28 mouse cellular contexts compared by ENCODE assay signal in genomic region chr3:145595354-145595753, GRCm38 (mm10). TPM values are rescaled to one million over a fixed set of nuclear protein-coding genes. Genes with fewer than 3 reads are reported as not detected.
DNase-seq lines count a peak whose midpoint lies in the region; ATAC-seq lines count a peak whose summit lies in the region.
"Had no signal": no experiment of that assay in that cellular context is flagged by ENCODE, and none has a peak within 500 bp of the region (broad histone marks: within the 10 kb centered on the region; RNA-seq: fewer than 3 reads in every experiment).

No protein-coding gene starts in this region.

- peak; percentile 57 for DNase-seq in CD4-positive, CD25-positive, alpha-beta regulatory T cell, adult 2 months (ENCODE audit: low read depth, low spot score)
- peak; percentile 58 for DNase-seq in induced T-regulatory cell, adult 2 months (ENCODE audit: low read depth)
- peak; percentile 36 for DNase-seq in naive thymus-derived CD4-positive, alpha-beta T cell, adult 2 months (ENCODE audit: low read depth)
- DNase-seq in kidney, postnatal 4 days, result no peak
- DNase-seq: adrenal gland, adult 2 months; adrenal gland, postnatal 14 days; B cell, adult 2 months; cerebellum, adult 11-12 months; cerebellum, adult 8-10 months; cerebellum, postnatal 10 days; forebrain, postnatal 0 days; gastrocnemius, adult 2 months; gastrocnemius, postnatal 14 days; heart, adult 2 months; heart, postnatal 36 days; kidney, adult 18-20 months had no signal

- H3K9me3 ChIP-seq in hindbrain, embryonic 16.5 days (ENCODE audit: control insufficient read depth, low read length), result no peaks in the 10 kb centered on the region
- H3K9me3 ChIP-seq: embryonic facial prominence, embryonic 12.5 days; embryonic facial prominence, embryonic 15.5 days; G1E had no signal

- no peak overlapping the region for H3K9ac ChIP-seq in hindbrain, embryonic 16.5 days (ENCODE audit: low read depth, low read length)
- H3K9ac ChIP-seq: embryonic facial prominence, embryonic 12.5 days; embryonic facial prominence, embryonic 15.5 days; forebrain, postnatal 0 days; hindbrain, embryonic 14.5 days had no signal

- no peaks in the 10 kb centered on the region for H3K27me3 ChIP-seq in hindbrain, embryonic 16.5 days (replicated peaks; ENCODE audit: control insufficient read depth, insufficient read depth, low read length)
- H3K27me3 ChIP-seq: CH12.LX; embryonic facial prominence, embryonic 12.5 days; embryonic facial prominence, embryonic 15.5 days; Patski had no signal

- whole genome bisulfite sequencing in hindbrain, embryonic 16.5 days, result 96% methylated on average over 6 of the region's 6 CpGs

- no peaks in the 10 kb centered on the region for H3K4me1 ChIP-seq in hindbrain, embryonic 16.5 days (ENCODE audit: control insufficient read depth, insufficient read depth, low read depth, low read length)
- H3K4me1 ChIP-seq: embryonic facial prominence, embryonic 12.5 days; embryonic facial prominence, embryonic 15.5 days had no signal

- peaks cover 38% of the 10 kb centered on the region for H3K36me3 ChIP-seq in hindbrain, embryonic 16.5 days (ENCODE audit: control insufficient read depth, insufficient read depth, low read length)

- H3K4me2 ChIP-seq in hindbrain, embryonic 16.5 days (ENCODE audit: low read length), result no peak overlapping the region
- H3K4me2 ChIP-seq: embryonic facial prominence, embryonic 12.5 days; embryonic facial prominence, embryonic 15.5 days; heart, embryonic 11.5 days; hindbrain, embryonic 14.5 days had no signal

- H3K4me3 ChIP-seq in hindbrain, embryonic 16.5 days (ENCODE audit: low read length), result no peak overlapping the region
- H3K4me3 ChIP-seq: embryonic facial prominence, embryonic 12.5 days; embryonic facial prominence, embryonic 15.5 days; gastrocnemius, adult 2 months; heart, adult 2 months had no signal

- no peak overlapping the region for H3K27ac ChIP-seq in hindbrain, embryonic 16.5 days (ENCODE audit: low read depth, low read length)
- H3K27ac ChIP-seq: embryonic facial prominence, embryonic 12.5 days; embryonic facial prominence, embryonic 15.5 days; gastrocnemius, adult 2 months; heart, adult 2 months; hindbrain, embryonic 14.5 days had no signal

- 0 out of 2 replicates have a peak, but pooled peaks have one; percentile 46 for ATAC-seq in common myeloid progenitor, adult 5-6 weeks (replicated peaks; ENCODE audit: low read depth, poor library complexity, severe bottlenecking)
- no peak for ATAC-seq in cerebellum, adult (ENCODE audit: insufficient number of reproducible peaks, low FRiP score, low TSS enrichment)
- ATAC-seq in hindbrain, embryonic 16.5 days, result no peak
- ATAC-seq: forebrain, embryonic 14.5 days; forebrain, postnatal 0 days; intestine, embryonic 16.5 days; Patski had no signal

RNA-seq across cellular contexts. Expression of gene Znhit6, which starts 19.3 kb away (rescaled TPM):
- 32.7 and 34.0 TPM in 2 replicates for total RNA-seq in common myeloid progenitor, adult 5-6 weeks (2017)
- polyA plus RNA-seq in hindbrain, embryonic 16.5 days (2015; fragmentation: Nextera tagmentation; extraction: Ambion mirVana), result 30.5 and 34.1 TPM in 2 replicates

RNA-seq across cellular contexts. Expression of gene Ccn1, which starts 54.4 kb away (rescaled TPM):
- 0.27 and 0.34 TPM in 2 replicates for total RNA-seq in common myeloid progenitor, adult 5-6 weeks (2017)
- polyA plus RNA-seq in hindbrain, embryonic 16.5 days (2015; fragmentation: Nextera tagmentation; extraction: Ambion mirVana), result 7.5 and 8.5 TPM in 2 replicates
- total RNA-seq: CH12.LX, G1E had no signal
- polyA plus RNA-seq: G1E had no signal

Comparison
In these comparisons a context has a peak if more than half of its experiments do, and no peak if none do; other contexts are left out.
1. DNase-seq: peak in CD4-positive, CD25-positive, alpha-beta regulatory T cell, adult 2 months (single experiment), induced T-regulatory cell, adult 2 months (single experiment) and naive thymus-derived CD4-positive, alpha-beta T cell, adult 2 months (single experiment); none in kidney, postnatal 4 days (0 of 2).